Mouse (Mus musculus) liver (tissue): ENCODE results near the gene Arl6ip4.

Source experiments
- DNase-seq: peaks from one replicate; pipeline ENCODE4 v3.0.0-alpha.2; 2020; ENCODE audit warnings: mixed read lengths

Arl6ip4 gene

DNA sequence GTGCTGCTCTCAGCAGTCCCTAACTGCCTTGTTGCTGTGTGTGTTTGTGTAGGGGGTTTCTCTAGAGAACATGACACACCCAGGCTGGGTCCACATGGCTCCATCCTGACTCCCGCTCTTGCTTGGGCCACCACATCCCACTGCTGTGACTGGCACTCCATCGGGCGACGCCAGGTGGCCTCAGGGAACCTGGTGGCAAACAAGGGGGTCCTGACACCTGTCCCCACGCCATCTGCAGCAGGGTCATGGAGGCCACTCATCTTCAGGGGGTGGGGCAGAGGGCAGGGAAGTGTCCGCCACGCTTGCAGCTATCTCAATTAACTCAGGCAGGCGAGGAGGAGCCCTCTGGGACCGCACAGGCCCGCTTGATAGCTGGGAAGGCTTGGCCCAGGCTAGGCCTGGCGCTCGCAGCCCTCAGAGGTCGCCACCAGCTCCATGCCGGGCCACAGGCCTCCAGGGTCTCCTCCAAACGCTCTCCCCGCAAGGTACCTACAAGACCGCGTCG, 20.8 kb upstream of the Arl6ip4 start:
- peak; percentile 85 for DNase-seq

- peak; percentile 99 for DNase-seq
Observed at GRCm38 (mm10) chr5:124095596-124096232, 20.2 kb upstream of the Arl6ip4 start, which contains the start of gene Abcb9. Abcb9 (minus strand) TSS chr5:124095798.

GRCm38 (mm10) chr5:124098923-124099322, 17.0 kb upstream of the Arl6ip4 start:
- no peak for DNase-seq

DNA sequence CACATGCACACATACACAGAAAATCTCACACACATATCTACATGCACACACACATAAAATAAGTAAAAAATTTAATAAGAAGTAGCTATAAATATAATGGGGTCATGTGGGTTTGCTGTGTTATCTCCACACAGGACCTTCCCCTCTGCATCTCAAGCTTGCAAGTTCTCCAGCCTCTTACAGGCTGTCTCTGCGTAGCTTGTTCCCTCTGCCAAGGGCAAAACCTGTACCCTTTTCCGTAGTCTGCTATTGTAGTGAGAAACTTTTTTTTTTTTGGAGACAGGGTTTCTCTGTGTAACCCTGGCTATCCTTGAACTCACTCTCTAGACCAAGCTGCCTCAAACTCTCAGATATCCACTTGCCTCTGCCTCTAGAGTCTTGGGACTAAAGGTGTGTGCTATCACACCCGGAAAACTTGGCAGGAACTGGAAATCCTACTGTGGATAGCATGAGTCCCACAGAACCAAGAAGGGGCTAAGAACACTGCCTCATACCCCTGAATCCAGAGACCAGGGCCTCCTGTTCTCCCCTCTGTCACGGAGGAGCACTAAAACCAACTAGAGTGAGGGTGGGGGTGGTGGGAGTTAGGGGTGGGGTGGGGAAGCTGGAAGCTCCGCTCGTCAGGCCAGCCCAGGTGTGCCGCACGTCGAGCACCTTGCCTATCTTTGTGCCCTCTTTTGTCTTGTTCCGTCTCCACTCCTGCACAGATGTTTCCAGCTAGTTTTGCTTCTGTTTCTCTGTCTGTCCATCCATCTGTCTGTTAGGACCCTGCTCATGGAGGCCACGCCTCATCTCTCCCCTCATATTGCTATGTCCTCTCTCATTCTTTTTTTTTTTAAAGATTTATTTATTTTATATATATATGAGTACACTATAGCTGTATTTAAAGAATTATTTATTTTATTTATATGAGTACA, 15.5 kb upstream of the Arl6ip4 start:
- no peak for DNase-seq

DNA sequence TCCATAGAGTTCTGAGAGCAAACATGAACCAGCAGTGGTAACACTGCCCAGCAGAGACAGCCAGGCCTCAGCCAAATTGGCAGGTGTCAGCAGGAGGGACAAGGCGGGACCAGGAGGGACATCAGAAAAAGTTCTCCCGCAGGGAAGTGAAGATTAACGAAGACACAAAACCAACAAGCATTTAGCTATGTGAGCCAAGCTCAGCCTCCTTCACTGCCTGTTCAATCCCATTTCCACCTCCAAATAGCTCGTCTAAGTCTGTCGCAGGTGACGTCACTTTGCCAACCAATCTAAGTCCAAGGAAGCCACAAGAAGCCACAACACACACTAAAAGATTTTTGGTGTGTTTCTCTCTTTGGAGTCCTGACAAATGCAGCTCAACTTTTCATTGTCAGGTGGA, 13.6 kb upstream of the Arl6ip4 start:
- no peak for DNase-seq

DNA sequence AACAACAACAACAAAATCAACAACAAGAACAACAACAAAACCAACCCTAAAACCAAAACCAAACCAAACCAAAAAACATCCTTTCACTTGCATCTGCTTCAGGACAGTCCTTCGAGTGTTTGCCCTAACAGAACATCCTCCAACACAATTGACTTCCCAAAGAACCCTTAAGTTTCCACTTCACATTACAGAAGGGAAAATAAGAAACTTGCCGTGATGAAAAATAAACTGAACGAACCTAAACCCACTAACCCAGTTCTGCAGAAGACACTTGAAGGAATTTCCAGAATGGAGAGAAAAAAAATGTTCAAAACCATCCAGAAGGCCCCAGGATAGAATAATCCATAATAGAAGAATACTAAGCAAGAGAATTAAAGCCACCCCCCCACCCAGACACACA, 12.9 kb upstream of the Arl6ip4 start:
- DNase-seq, result no peak

DNA sequence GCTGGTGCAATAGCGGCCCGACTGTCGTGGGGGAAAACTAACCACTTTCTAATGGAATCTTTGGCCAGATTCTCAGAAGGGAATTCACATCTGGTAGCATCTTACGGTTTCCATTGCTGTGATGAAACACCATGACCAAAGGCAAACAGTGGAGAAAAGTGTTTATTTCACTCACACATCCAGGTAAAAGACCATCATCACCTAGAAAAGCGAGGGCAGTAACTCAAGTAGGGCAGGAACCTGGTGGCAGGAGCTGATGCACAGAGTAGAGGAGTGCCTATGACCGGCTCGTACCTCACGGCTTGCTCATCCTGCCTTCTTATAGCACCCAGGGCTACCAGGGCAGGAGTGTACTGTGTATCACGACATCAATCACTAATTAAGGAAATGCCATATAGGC, 12.3 kb upstream of the Arl6ip4 start:
- no peak for DNase-seq

GRCm38 (mm10) chr5:124111077-124111741, 4.7 kb upstream of the Arl6ip4 start:
- DNase-seq, result peak; percentile 67

- DNase-seq, result peak; percentile 98
Observed at GRCm38 (mm10) chr5:124111742-124112497, 4.0 kb upstream of the Arl6ip4 start, which contains the start of gene Ogfod2. Ogfod2 (plus strand) TSS chr5:124112297.

DNA sequence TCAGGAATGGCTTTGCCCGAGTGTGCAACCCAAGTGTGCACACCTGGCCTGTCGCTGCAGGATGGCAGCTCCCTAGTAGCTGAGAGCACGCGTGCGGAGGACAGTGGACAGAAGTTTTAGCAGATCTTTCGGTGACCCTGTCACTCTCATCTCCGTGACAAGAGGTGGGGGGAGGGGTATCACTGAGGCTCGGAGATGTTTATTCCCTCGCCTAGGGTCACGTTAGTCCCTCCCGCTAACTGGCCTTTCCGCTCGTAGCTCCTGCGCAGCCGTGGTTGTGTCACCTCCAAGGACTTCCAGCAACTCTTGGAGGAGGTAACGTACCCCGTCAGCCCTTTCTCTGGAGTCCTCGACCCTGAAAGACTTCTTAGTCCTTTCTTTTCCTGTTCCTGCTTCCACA, 3.4 kb upstream of the Arl6ip4 start:
- DNase-seq, result peak; percentile 47

DNA sequence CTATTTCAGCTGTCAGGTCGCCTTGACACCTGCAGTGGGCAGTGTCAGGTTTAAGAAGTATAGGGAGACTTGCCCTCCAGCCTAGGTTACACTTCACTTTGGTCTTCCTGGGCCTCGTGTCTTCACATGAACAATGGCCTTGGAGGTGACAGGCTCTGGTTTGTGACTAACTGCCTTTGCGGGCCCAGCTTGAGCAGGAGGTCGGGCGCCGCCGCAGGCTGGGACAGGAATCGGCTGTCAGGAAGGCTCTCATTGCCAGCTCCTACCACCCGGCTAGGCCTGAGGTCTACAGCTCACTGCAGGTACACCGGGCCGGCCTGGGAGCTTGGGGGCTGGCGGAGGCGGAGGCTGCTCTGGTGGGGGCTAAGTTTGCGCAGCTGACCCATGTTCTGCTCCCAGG, 2.9 kb upstream of the Arl6ip4 start:
- DNase-seq, result peak; percentile 74

GRCm38 (mm10) chr5:124114276-124115025, 1.4 kb upstream of the Arl6ip4 start:
- no peak for DNase-seq

GRCm38 (mm10) chr5:124115531-124115930, 358 bp upstream of the Arl6ip4 start:
- no peak for DNase-seq

GRCm38 (mm10) chr5:124119204-124119603, 3.3 kb downstream of the Arl6ip4 start:
- DNase-seq, result no peak

DNA sequence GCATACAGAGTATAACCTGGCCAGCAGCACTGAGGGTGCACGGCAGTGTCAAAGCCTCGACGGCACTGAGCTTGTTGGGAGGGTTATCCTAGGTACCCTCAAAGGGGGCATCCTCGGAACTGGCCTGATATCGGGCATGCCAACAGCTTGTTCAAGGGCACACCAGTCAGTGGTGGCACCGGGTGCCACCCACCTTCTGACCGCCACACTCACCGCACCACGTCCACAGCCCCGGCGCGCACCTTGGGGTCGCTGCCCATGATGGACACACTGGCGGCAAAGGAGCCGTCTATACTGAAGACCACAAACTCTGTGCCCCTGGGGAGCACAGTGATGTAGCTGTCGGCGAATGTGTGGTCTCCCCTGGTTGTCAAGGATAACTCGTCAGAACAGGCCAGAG, 6.5 kb downstream of the Arl6ip4 start:
- DNase-seq, result no peak

- no peak for DNase-seq
Observed at GRCm38 (mm10) chr5:124125093-124125492, 9.2 kb downstream of the Arl6ip4 start.

DNA sequence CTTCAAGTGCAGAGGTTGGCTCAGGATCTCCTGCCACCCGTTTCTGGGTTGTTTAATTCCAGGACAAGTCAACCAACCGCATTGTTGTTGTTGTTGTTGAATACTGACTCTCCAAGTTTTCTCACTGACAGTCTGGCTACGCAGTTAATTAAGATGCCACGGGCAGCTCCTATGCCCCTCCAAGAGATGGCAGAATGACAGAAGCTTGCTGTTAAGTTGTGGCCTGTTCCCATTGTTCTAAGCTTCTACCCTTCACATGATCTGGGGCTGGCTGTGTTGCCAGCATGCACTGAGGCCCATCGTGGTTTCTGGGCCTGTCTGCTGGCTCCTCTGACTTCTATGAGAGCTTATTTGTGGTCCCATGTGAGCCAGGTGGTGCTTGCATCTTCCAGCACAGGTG, 18.4 kb downstream of the Arl6ip4 start:
- no peak for DNase-seq

DNA sequence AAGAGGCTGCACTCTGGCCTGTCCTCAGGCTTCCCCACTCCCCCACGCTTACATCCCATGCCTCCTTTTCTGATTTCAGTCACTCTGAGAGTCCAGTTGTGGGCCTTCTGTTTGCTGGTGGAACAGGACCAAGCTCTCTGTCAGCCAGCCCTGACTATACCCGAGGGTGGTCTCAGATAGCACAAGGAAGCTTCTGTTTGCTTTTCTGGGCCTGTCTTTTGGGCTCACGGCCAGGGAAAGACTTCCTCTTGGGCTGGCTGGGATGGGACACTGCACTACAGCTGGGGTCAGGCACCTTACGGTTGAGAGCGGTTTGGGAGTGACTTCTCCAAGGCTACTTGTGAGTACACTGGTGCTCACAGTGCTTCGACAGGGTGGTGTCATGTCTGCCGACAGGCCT, 22.2 kb downstream of the Arl6ip4 start:
- DNase-seq, result no peak

DNA sequence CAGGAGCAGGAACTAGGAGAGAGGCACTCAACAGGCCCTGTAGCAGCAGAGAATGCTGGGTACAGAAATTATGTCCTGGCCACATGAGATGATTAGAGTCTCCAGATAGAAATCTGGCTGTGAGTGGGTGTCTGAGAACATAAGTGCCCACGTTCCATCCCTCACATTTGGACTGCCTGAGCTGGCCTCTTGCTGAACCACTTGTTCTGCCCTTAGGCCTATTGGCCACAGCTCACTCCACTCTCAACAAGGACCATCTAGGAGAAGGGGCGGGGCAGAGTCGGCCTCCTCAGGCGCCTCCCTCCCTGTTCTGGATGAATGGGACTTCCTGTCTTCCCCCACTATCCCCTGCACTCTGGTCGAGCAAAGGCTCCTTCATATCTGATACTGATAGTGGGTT, 33.1 kb downstream of the Arl6ip4 start:
- no peak for DNase-seq

DNA sequence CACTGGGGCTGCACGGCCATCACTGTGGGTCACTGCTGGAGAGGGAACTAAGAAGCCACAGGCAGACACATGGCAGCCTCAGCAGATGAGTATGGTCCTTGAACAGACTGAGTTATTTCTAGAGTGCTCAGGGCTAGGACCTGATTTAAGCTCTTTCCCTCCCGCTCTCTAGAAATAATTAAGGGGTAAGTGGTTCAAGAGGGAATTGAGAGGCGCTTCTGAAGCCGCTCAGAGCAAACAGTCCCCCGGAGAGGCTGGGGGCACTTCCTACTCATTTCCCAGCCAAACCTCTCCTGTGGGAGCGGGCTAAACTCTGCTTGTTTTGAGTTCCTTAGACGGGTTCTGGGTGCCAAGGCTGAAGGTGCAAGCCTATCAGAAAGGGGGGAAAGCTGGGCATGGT, 35.0 kb downstream of the Arl6ip4 start:
- DNase-seq, result no peak

- DNase-seq, result no peak
Observed at GRCm38 (mm10) chr5:124152734-124153133, 36.8 kb downstream of the Arl6ip4 start.

DNA sequence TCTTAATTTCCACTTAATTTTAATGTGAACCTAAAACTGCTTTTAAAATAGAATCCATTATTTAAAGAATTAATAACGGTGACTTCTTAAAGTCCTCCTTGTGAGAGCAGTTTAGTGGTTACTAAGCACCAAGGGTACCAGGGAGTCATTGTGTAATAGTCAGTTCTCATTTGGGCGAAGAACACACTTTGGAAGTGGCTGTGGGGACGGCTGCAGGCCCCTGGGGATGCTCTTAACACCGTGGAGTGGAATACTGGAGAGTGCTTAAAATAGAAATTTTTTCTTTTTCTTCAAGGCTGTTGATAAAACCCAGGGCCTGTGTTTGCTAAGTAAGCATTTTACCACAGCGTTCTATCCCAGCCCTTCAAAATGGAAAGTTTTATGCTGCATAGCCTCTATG, 40.1 kb downstream of the Arl6ip4 start:
- DNase-seq, result no peak
